Mouse (Mus musculus): ENCODE results near the gene Dhdh.
"Not testable (repeated sequence)": the region's sequence is repeated elsewhere in the genome, so short reads cannot be mapped to it uniquely, and the experiment has no call there.

The Dhdh gene

GRCm38 (mm10) chr7:45488293-45489204, at the start of gene Dhdh:
Gene Dhdh, minus strand, starts transcription at chr7:45488805.
- DNase-seq: peak; percentile 72

GRCm38 (mm10) chr7:45537602-45538001, 49.0 kb upstream of the Dhdh start:
- DNase-seq: peak; percentile 51

GRCm38 (mm10) chr7:45535676-45536075, 47.1 kb upstream of the Dhdh start:
- peak; percentile 19 for DNase-seq

GRCm38 (mm10) chr7:45530643-45531042, 42.0 kb upstream of the Dhdh start:
- no peak for DNase-seq

GRCm38 (mm10) chr7:45529461-45529860, 40.9 kb upstream of the Dhdh start:
- peak; percentile 27 for DNase-seq

GRCm38 (mm10) chr7:45527169-45527568, 38.6 kb upstream of the Dhdh start:
- DNase-seq: not testable (repeated sequence)

GRCm38 (mm10) chr7:45526474-45527120, 38.0 kb upstream of the Dhdh start:
- DNase-seq: peak; percentile 76

GRCm38 (mm10) chr7:45525809-45526473, 37.3 kb upstream of the Dhdh start, which contains the start of the genes Ppp1r15a and Plekha4:
Gene Ppp1r15a, minus strand, starts transcription at chr7:45526268.
Gene Plekha4, plus strand, starts transcription at chr7:45526330.
- peak; percentile 96 for DNase-seq

GRCm38 (mm10) chr7:45524841-45525621, 36.4 kb upstream of the Dhdh start:
- peak; percentile 64 for DNase-seq

- DNase-seq: peak; percentile 23
Observed at GRCm38 (mm10) chr7:45523678-45524170, 35.1 kb upstream of the Dhdh start.

- DNase-seq: no peak
Observed at GRCm38 (mm10) chr7:45522957-45523676, 34.5 kb upstream of the Dhdh start.

- DNase-seq: no peak
Observed at GRCm38 (mm10) chr7:45522194-45522752, 33.7 kb upstream of the Dhdh start.

GRCm38 (mm10) chr7:45521728-45522184, 33.2 kb upstream of the Dhdh start:
- peak; percentile 88 for DNase-seq

- DNase-seq: no peak
Observed at GRCm38 (mm10) chr7:45520605-45521004, 32.0 kb upstream of the Dhdh start.

- no peak for DNase-seq
Observed at GRCm38 (mm10) chr7:45519345-45520120, 30.9 kb upstream of the Dhdh start.

GRCm38 (mm10) chr7:45518618-45519017, 30.0 kb upstream of the Dhdh start:
- no peak for DNase-seq

GRCm38 (mm10) chr7:45516846-45517245, 28.2 kb upstream of the Dhdh start:
- DNase-seq: not testable (repeated sequence)

- DNase-seq: no peak
Observed at GRCm38 (mm10) chr7:45515436-45515835, 26.8 kb upstream of the Dhdh start.

- no peak for DNase-seq
Observed at GRCm38 (mm10) chr7:45514411-45514810, 25.8 kb upstream of the Dhdh start.
